Mouse (Mus musculus) left cerebral cortex, adult 18-20 months (tissue): ENCODE data around the gene Gm10160. TPM values are rescaled to one million over a fixed set of nuclear protein-coding genes. Genes with fewer than 3 reads are reported as not detected.
A peak's percentile ranks its signal among the peaks of the same experiment; 100 is the strongest.

Source experiments
- DNase-seq, 2 experiments: peaks; one replicate each; pipeline ENCODE4 v3.0.0; 2021 to 2022; ENCODE audit warnings: low spot score in 2 of 2, mixed read lengths in 1 of 2
- long read RNA-seq, 2 experiments: library from polyadenylated mRNA; stranded (forward); transcript quantifications; one replicate each; pipeline ENCODE4 v2.0.0; 2021
- total RNA-seq, 2 experiments: library from RNA; stranded (reverse); gene quantifications; 2 replicates each; pipeline ENCODE4 v1.2.3; 2021

Gm10160 gene
- not detected for total RNA-seq
- long read RNA-seq, experiment 1 = 0 reads
- long read RNA-seq, experiment 2 = 0 reads

DNA sequence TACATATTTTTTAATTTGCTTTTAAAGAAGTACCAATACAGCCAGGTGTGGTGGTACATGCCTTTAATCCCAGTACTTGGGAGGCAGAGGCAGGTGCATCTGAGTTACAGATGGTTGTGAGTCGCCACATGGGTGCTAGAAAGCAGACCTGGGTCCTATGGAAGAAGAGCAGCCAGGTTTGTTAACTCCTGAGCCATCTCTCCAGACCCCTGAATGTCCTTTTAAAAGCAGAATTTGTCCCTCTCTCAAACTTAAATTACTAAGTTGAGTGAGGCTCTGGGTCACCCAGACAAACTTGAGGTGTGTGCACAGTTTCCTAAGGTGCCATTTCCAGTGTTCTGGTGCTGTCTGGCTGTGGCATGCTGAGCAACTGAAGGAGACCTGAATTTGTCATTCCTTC lies at the start of gene Gm10160:
Gene Gm10160 (minus strand): TSS at position 101 of the 400 bp plus-strand sequence.
- no peak for DNase-seq

DNA sequence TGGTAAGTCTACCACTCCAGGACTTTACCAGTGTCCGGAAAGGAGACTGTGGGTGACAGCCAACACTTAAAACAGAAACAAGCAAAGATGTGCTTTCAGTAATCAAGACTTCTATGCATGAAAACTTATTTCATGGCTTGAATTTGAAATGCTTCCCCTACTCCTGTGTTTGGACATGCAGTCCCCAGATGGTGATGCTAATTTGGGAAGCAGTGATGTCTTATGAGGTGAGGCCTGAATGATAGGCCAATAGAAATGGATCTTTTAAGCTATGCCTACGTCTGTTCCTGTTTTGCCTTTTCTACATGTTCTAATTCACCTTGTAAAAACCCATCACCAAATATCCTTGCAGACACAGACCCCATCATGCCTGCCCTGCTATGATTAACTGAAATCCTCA lies 49.3 kb upstream of the Gm10160 start:
- no peak for DNase-seq

DNA sequence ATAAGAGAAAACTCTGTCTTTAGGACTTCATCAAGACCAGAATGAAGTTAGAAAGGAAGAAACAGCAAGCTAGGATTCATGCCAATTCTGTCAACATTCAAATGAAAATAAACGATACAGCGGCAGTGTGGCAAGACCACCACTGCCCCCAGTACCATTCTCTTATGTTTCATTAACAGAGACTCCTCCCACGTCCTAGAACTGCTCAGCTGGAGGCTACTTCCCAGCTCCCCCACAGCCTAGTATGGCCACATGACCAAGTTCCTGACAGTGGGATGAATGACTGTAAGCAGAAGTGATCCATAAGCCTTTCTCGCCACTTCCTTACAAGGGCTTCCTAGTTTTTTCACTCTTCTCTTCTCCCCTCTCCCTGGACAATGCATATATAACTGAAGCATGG lies 48.5 kb upstream of the Gm10160 start:
- no peak for DNase-seq

DNA sequence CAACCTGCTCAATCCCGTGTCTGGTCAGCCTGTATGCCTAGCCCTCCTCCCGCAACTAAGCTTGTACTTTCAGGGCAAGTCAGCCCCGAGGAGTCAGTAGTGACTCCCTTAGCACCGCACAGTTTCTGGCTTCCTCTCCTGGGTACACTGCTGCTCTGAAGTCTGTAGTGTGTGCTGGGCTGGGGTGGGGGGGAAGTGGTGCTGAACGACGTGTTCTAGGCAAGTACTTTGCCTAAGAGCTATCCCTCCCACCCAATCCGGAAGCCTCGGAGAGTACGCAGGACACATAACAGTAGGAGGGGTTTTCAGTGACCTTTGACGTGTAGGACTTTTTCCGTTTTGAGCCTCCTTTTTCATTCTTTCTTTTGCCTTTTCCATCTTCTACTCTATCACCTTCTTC lies 43.8 kb upstream of the Gm10160 start:
- no peak for DNase-seq

DNA sequence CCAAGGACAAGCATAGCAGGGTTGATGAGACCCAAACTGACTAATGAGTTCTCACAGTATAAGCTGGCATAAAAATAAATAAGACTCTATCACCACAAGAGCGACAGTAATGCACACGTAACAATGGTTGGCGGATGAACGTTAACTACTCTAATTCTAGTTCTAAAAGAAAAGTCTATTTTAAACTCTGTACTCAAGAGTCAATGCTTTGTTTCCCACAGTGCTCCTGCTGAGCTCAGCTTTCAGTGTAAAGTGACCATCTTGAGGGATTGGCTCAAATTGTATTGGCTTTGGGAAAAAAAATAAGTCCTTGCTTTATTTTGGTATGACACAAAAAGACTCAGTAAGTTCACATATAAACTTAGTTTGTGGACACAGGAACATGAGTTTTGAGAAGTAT lies 29.5 kb upstream of the Gm10160 start:
- no peak for DNase-seq

DNA sequence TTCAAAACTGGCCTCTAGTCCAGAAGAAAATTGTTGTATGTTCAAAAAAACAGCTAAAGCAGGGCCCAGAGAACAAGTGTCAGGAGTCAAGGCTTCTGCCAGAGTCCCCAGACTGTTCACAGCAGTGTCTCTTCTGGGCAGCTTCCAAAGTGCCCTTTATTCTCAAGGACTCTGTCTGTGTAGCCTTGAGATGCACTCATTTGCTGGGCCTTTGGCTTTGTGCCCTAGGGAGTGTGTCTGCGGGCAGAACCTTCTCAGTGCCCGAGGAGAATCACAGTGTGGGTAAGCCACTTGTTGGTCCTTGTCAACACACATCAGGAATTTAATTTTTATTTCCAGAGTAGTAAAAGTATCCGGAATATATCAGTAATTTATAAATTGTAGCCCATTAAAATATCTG lies 26.0 kb upstream of the Gm10160 start:
- no peak for DNase-seq

DNA sequence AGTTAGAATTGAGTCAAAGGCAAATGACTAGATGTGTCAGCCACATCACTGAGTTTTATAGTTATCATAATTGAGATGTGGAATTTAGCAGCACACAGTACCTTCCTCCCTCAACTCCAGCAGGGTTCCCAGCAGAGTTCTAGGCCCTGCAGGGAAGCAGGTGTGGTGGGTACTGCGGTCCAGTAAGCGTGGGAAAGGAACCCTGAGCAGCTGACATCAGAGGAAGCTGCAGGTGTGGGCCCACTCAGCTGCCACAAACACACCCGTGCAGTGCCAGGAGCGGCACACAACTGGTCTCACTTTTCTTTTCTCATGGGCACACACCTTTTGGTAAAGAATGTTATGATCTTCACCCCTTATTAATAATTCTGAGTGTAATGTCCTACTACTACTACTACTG lies 25.2 kb upstream of the Gm10160 start:
- no peak for DNase-seq

DNA sequence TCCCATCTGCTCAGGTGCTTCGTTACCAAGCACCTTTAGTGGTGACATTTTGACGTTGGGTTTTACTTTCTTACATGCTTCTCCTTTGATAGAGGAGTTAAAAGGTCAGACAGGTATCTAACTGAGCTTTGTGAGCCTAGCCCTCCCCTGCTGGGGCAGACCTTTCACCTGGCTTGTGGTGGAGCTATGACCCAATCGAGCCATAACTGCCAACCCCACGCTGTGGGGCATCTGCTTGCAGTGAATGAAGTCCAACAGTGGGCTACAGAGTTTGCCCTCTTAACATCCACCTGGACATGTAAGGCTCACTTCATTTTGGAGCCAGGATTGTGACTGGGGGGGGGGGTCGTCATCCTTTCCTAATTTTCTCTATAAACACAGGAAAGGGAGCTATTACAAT lies 24.7 kb upstream of the Gm10160 start:
- DNase-seq = no peak

DNA sequence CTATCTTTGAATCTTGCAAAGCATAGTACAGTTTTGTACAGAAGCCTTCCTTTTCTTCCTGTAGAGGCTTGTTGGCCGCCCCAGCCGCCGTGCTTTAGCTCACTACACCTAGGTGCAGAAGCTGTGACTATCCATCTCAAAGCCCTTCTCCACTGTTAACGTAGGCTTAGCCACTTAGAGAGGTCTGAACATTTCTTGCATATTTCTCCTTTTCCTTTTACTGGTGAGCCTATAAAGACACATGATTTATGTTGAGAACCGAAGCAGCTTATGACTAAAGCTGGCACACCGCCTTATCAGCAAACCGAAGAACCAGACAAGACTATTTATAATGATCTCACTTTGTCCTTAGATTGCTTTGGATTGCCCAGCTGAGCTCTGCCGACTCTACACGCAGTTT lies 19.8 kb upstream of the Gm10160 start:
- peak in 1 of 2 experiments; percentile 44 for DNase-seq

DNA sequence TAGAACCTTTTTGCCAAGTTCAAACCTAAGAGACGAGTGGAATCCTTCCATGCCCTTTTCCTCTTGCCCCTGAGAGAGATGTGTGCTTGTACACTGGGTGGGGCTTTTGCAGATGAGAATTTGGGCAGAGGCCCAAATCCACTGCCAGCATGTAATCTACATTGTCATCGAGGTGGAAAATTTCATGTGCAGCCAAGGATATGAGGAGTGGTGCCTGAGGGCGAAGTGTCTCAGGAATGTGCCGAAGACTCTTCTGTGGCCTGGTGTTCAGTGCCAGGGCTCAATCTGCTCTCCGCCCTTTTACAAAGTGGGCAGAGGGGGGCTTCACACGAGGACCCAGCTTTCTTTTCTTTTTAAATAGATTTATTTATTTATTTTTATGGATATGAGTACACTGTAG lies 19.0 kb upstream of the Gm10160 start:
- no peak for DNase-seq

DNA sequence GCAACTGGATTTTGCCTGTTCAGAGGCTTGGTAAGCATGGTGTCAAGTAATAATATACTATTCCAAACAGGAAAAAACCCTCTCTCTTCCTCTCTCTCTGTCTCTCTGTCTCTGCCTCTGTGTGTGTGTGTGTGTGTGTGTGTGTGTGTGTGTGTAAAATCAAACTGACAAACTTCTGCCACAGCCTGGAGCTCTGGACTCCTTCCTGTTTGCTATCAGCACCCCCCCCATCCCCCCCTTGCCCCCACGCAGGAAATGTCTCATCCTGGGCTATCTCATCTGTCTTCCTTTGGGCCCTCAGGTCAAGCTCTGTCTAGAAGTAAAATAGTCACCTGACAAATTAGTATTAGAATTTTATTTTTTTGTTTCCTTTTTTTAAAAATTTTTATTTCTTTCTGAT lies 18.2 kb upstream of the Gm10160 start:
- DNase-seq = no peak

DNA sequence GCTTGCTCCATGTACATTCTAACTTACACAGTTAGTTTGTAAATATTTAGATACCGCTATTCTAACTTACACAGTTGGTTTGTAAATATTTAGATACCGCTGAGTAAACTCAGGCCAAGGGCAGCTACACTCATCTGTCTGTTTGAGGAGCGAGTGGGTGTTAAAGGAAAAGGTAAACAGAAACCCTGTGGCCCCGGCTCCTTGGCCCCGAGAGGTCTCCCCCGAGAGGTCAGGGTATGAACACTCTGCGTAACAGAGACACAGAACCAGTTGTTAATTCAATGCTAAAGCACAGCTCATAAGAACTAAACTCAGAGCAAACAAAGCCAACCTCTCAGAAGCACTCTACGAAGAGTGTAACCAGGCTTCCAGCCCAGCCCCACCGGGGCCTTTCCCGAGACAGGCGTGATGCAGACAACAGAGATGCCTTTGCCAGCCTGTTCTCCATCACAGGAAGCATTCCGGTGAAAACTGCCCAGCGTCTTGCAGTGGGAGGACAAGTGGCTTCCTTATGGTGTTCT lies 17.0 kb upstream of the Gm10160 start:
- no peak for DNase-seq

DNA sequence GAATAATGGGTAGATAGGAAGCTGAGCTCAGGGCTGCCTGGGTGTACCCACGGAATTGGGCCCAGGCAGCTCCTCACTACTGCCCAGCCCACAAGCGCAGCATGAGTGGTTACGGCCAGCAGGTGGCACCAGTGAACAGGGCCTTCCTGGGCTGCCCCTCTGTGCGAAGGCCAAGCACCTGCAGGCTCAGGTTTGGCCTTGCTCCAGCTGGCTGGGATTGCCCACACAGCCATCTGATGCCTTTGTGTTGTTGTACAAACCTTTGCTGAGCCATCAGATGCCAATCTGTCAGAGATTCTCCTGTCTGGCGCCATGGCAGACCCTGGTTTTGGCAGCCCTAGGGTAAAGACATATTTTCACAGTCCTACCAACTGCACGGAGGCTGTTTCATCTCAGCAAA lies 12.6 kb upstream of the Gm10160 start:
- DNase-seq = peak; percentile 68 to 75

DNA sequence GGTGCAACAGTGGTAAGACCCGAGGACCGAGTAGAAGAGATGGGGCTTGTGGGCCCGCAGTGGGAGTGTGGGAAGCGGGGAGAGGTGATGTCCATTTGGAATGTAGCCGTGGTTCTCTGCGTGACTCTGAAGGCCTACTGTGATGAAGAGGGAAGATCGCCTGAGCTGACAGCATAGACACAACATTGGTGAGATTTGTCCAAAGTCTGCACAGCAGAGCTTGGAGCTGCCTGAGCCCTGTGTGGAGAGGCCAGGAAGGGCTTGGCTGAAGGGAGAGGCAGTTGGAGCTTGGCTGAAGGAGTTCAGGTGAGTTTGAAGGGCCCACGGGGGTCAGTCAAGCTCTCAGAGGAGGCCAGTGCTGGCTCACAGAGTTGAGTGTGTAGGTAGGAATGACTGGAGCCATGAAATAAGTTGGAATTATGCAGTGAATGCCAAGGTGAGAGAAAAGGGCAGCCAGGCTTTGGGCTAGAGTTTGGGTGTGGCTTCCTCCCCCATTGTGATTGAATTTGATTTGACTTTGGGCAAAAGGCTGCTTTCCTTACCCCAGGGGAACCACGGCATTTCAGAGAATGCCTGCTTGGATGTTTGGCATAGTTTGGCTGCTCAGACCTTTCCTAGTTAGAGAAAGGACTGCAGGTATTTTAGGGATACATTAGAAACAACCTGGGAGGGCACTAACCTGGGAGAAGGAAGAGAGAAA lies 11.8 kb upstream of the Gm10160 start:
- no peak for DNase-seq

DNA sequence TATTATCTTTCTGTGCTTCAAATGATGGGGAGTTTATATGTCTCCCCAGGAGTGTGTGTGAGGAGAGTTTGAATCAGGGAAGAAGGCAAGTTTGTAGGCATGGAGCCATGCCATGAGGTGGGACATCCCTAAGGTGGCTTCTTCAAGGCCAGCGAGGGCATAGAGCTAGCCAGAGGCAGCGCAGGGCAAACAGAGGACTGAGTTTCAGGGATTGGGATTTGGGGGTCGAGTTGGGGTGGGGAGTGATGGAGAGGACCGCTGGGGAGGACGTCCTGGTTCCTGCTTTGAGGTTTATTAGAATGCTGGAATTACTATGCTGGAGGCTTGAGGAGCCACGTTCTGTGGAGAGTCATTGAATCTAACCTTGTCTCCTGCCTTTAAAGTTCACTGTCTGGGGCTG lies 10.3 kb upstream of the Gm10160 start:
- no peak for DNase-seq

DNA sequence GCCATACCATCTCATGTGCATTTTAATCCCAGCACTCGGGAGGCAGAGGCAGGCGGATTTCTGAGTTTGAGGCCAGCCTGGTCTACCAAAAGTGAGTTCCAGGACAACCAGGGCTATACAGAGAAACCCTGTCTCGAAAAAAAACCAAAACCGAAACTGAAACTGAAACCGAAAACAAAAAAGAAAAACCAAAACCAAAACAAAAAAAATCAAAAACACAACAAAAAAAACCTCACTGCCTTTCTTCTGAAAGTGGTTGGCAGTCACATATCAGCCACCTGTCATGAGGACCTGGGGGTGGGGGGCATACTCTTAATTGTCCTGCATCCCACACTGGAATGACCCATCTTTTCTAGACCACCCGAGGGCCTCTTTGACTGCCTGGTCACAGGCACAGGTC lies 9.0 kb upstream of the Gm10160 start:
- no peak for DNase-seq

DNA sequence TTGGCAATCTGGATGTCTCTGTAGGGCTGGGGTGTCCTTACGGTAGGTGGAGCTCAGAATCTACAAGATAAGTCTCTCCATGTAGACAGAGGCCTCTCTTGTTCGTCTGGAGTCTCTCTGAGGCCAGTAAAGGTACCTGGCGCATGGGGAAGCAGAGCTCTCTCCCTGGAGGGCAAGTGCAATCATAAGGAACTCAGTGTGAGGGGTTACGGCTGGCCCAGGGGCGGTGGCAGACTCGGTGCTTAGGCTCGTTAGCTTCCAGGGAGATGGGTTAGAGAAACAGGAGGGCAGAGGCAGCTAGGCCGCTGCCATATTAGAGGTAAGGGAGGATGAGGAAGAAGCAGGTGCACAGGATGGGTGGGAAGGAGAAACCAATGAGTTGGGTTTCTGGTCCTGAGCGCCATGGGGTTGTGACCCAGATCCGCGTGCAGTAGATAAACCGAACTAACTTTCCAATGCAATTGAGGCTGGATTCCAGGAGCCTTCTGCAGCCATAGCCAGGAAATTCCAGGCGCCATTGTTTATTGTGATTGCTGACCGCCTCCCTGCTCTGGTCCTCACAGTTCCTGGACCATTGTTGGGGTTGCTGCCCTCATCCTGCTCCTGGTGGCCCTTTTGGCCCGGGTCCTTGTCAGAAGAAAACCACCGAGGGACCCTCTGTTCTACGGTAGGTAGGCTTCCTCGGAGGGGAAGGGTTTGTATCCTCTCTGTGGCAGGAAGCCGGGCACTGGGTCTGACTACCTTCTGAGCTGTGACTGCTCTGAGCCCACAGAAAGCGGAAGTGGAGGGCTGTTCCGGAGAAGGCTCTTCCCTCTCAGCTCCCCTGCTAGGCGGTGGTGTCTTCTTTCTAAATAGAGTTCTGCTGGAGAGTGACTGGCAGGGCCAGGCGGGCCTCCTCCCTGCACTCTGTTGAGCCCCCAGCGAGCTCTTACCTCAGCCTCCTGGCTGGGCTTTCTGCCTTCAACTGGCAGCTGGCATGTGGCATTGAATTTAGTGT lies 7.3 kb upstream of the Gm10160 start:
- DNase-seq = no peak

DNA sequence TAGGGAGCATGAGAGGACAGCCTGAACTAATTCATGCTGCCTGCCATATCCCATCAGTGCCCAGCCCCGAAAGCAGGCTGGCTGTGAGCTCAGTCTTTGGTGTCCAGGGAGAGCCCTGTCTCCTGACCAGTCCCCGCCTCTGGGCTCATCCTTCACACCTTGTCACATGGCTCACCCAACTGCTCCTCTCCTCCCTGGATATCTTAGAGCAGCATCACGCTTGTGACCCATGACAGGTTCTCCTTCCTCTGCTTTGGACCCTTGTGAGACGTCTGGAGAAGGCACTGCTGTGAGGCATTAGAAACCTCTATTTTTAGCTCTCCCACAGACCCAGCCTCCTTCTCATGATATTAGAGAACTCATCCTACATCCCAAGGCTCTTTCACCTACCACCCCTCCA lies 6.3 kb upstream of the Gm10160 start:
- no peak for DNase-seq

DNA sequence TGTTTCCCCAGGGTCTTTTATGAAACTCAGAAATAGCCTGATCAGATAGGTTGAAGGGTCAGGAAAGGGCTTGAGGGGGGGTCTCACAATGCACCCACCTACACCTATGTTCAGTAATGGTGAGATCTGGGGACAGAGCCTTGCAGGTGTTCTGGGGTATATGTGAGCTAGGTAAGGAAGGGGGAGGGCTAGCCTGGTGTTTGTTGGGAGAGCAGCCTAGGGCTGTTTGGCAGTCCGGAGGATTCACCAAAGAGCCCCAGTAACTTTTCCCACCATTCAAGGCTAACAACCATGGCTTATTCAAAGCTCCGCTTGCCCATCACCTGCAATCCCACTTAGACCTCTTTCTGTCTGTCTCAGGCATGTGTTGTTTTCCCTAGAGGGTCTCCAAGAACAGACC lies 5.9 kb upstream of the Gm10160 start:
- no peak for DNase-seq

DNA sequence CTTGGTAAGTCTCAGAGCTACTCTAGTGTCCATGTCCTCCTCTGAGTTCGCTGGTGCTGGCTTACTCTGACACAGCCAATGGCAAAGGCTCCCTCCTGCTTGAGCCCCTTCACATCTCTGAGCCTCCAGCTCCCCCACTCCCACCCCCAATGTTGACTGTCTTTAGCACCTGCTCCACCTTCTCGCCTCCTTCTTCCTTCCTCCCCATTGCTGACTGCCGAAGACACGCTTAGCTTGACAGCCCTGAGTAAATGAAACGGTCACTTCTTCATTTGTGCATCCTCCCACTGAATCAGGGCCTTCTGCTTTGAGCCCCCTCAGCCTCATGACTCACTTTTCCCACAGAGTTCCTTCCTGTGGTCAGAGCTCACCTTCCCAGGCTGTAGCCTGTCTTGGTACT lies 5.4 kb upstream of the Gm10160 start:
- no peak for DNase-seq

DNA sequence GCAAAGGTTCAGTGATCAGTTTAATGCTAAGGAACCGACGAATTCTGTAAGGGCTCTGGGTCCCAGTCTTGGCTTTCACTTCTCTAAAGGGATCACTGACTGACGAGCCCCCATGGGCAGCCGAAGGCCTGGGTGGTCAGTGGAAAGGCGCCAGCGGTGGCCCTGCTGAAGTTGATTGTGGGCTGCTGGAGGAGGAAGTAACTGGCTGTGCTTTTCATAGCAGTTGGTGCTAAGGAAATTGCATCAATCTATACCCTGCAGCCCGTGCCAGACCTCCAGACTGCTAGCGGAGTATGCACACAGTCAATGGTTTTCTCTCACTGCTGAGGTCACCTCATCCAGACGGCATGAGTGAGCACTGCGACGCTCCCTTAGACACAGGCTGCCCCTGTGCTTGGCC lies 4.5 kb upstream of the Gm10160 start:
- peak in 1 of 2 experiments; percentile 42 for DNase-seq
